Mouse (Mus musculus) thymus, adult 2 months (tissue): ENCODE measurements around the gene Efr3b. TPM values are rescaled to one million over a fixed set of nuclear protein-coding genes. Genes with fewer than 3 reads are reported as not detected.
A peak's percentile ranks its signal among the peaks of the same experiment; 100 is the strongest.

Source experiments
- DNase-seq: peaks from one replicate; pipeline ENCODE4 v3.0.0; 2021
- H3K27ac ChIP-seq: fragments of 200-500 bp; 2 replicates; pipeline ENCODE4 v1.5.1; 2012; ENCODE audit warnings: low read length, control low read depth; ENCODE audit not compliant: control insufficient read depth, insufficient read depth
- H3K27me3 ChIP-seq: fragments of 200-500 bp; 2 replicates; pipeline ENCODE4 v1.6.1; 2012; ENCODE audit warnings: mild to moderate bottlenecking, low read length, moderate library complexity, mixed read lengths; ENCODE audit not compliant: control insufficient read depth, insufficient read depth
- H3K36me3 ChIP-seq: fragments of 200-500 bp; 2 replicates; pipeline ENCODE4 v1.6.1; 2012; ENCODE audit warnings: mild to moderate bottlenecking, low read length, moderate library complexity; ENCODE audit not compliant: control insufficient read depth, insufficient read depth
- H3K4me1 ChIP-seq: fragments of 200-500 bp; replicated peaks from 2 replicates; pipeline ENCODE4 v1.6.1; 2012; ENCODE audit warnings: low read length; ENCODE audit not compliant: control insufficient read depth, insufficient read depth
- H3K4me3 ChIP-seq: fragments of 200-500 bp; 2 replicates; pipeline ENCODE4 v1.5.1; 2012; ENCODE audit warnings: mild to moderate bottlenecking, low read length, control low read depth, moderate library complexity; ENCODE audit not compliant: control insufficient read depth, insufficient read depth
- CTCF ChIP-seq: fragments of 200-500 bp; IDR thresholded peaks from 2 replicates; pipeline ENCODE4 v1.5.1; 2012; ENCODE audit warnings: mild to moderate bottlenecking, control low read depth, low read length, moderate library complexity, borderline replicate concordance; ENCODE audit not compliant: control insufficient read depth, poor library complexity, insufficient read depth; ENCODE audit errors: extremely low read depth
- POLR2A ChIP-seq: fragments of 200-500 bp; IDR thresholded peaks from 2 replicates; pipeline ENCODE4 v1.6.1; 2012; ENCODE audit warnings: mild to moderate bottlenecking, low read length, control low read depth, moderate library complexity; ENCODE audit not compliant: control insufficient read depth, poor library complexity, insufficient read depth; ENCODE audit errors: extremely low read depth
- WGBS: fragments of 180-500 bp; shearing (Covaris S2); methylation state at CpG from one replicate; pipeline ENCODE4 v1.1.7; 2018; 5-methylcytosine and 5-hydroxymethylcytosine counted together
- polyA plus RNA-seq: library from polyadenylated mRNA; depleted of rRNA; stranded (reverse); fragments of >200 nt; gene quantifications from 2 replicates; pipeline ENCODE4 v1.2.3, GENCODE M21; 2012

The Efr3b gene
- polyA plus RNA-seq, 1 experiment: 1.5 TPM

DNA sequence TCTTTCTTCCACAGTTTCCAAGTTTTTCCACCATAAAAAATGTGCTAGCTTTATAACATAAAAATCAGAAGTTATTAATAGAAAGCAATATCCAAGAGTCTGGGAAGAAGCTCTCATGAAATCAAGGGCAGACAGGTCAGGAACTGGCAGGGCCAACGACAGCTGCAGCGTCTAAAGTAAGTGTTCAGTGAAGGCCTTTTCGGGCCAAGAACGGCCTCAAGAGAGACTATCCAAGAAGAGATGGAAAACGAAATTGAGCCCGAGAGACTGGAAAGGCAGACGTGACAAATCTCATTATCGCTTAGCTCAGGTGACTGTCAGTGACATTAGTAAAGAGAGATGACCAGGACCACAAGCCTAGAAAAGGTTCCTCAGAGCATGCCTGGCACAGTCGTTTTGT, 19.6 kb upstream of the Efr3b start:
- Histone ChIP-seq H3K36me3 (no peaks in the 10 kb centered on the region), H3K27me3 (no peaks in the 10 kb centered on the region), H3K27ac (no peak overlapping the region), H3K4me1 (no peaks in the 10 kb centered on the region), H3K4me3 (no peak overlapping the region)
- DNase-seq: no peak
- 90% methylated on average over 9 of the region's 9 CpGs for WGBS
- TF ChIP-seq POLR2A (no peak), CTCF (no peak)

DNA sequence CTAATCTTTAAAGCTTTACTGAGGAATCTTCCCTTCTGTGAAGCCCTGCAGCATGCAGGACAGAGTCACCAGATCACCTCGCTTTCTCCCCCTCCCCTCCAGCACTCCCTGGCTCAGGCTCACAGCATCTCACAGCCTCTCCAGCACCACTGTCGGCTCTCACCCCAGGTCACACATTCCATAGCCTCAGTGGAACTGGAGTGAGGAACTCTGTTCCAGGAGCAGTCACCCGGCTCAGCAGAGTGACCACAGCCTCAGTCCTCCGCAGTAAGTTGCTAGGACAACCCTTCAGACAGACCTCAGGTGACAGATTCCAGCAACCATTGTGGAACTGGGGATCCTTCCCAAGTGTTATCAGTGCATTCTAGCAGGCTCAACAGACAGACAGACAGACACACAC, 16.1 kb upstream of the Efr3b start:
- Histone ChIP-seq H3K27me3 (no peaks in the 10 kb centered on the region), H3K36me3 (no peaks in the 10 kb centered on the region), H3K4me1 (no peaks in the 10 kb centered on the region), H3K4me3 (no peak overlapping the region), H3K27ac (no peak overlapping the region)
- TF ChIP-seq CTCF: no peak
- no peak for TF ChIP-seq POLR2A
- DNase-seq: no peak
- WGBS: 74% methylated on average over 4 of the region's 4 CpGs

DNA sequence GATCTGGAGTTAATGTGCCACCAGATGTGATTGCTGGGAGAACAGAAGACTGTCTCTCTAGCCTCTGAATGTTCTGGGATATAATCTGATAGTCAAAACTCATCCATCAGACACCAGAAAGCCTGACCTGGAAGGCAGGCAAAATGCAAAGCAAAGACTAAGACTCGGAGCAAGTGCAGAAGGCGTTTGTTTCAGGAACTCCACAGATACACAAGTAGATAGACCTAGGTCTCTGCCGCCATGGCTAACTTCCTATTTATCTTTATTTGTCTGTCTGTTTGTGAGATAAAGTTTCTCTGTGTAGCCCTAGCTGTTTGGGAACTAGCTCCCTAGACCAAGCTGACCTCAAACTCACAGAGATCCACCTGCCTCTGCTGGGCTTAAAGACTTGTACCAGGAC, 14.9 kb upstream of the Efr3b start:
- Histone ChIP-seq H3K4me3 (no peak overlapping the region), H3K27ac (no peak overlapping the region), H3K27me3 (no peaks in the 10 kb centered on the region), H3K4me1 (no peaks in the 10 kb centered on the region), H3K36me3 (no peaks in the 10 kb centered on the region)
- DNase-seq: no peak
- 80% methylated on average over 3 of the region's 3 CpGs for WGBS
- TF ChIP-seq CTCF: no peak
- TF ChIP-seq POLR2A: no peak

DNA sequence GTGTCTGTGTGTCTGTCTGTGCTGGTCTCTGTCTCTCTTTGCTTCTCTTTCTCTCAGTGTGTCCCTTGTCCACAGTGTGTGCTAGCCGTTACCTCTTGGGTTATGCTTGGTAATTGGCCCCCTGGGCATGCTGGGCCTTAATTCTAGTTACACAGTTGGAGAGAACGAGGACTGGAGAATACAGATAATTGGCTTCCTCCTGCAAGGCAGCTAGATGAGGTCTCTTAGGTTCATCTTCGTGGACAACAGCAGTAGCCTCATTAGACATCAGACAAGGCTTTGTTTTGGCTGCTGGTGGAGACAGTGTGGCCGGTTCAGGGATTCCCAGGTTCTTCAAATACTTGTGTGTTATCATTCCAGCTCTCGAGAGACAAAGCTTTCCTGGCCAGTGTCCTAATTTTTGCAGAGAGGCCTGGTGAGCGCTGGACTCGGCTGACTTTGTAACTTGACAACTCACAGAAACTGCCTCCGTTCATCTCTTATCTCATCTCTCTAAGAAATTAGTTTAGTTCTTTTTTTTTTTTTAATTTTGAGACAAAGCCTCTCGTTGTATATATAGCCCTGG, 12.2 kb upstream of the Efr3b start:
- 91% methylated on average over 9 of the region's 9 CpGs for WGBS
- DNase-seq: no peak
- Histone ChIP-seq H3K27me3 (no peaks in the 10 kb centered on the region), H3K36me3 (no peaks in the 10 kb centered on the region), H3K4me1 (no peaks in the 10 kb centered on the region), H3K27ac (no peak overlapping the region), H3K4me3 (no peak overlapping the region)
- TF ChIP-seq POLR2A (no peak), CTCF (no peak)

DNA sequence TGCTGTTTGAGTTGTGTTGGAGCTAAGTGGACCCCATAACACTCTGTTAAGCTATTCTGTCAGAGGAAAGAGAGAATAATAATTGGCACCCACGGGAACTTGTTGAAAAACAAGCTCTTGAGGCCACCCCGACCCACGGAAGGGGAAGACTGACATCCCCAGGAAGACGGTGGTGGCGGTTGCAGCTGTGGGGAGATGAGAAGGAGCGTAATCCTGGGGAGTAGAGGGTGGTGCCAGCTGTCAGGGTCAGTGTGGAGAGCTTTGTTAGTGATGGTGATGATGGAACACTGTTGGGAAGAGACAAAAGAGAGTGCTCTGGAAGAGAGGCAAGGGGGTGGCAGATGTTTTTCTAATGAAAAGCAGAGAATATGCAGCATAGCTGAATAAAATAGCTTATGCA, 9.3 kb upstream of the Efr3b start:
- no peaks in the 10 kb centered on the region for H3K27me3 ChIP-seq
- TF ChIP-seq CTCF (no peak), POLR2A (no peak)
- H3K4me3 ChIP-seq: no peak overlapping the region
- H3K4me1 ChIP-seq: no peaks in the 10 kb centered on the region
- peak; percentile 4 for DNase-seq
- WGBS: 5% methylated on average over 6 of the region's 6 CpGs
- H3K36me3 ChIP-seq: no peaks in the 10 kb centered on the region
- H3K27ac ChIP-seq: no peak overlapping the region

DNA sequence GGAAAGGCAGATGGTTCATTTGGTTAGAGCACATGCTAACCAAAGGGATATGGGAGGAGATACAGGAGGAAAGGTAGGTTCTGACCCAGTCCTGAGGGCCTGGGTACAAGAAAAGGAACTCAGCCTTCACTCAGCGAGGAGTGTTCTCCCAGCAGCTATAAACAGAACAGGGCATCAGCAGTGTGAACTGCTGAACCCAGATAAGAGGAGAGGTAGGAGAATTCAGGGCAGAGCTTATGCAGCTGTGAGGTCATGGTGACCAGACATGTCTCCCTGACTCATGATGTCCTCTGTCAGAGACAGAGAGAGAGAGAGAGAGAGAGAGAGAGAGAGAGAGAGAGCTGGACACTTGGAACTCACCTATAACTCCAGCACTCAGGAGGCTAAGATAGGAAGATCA, 7.3 kb upstream of the Efr3b start:
- TF ChIP-seq CTCF: no peak
- TF ChIP-seq POLR2A: no peak
- no peak overlapping the region for H3K27ac ChIP-seq
- H3K27me3 ChIP-seq: no peaks in the 10 kb centered on the region
- no peaks in the 10 kb centered on the region for H3K36me3 ChIP-seq
- no peak for DNase-seq
- WGBS: 88% methylated on average over 1 of the region's 1 CpGs
- H3K4me1 ChIP-seq: no peaks in the 10 kb centered on the region
- H3K4me3 ChIP-seq: no peak overlapping the region

DNA sequence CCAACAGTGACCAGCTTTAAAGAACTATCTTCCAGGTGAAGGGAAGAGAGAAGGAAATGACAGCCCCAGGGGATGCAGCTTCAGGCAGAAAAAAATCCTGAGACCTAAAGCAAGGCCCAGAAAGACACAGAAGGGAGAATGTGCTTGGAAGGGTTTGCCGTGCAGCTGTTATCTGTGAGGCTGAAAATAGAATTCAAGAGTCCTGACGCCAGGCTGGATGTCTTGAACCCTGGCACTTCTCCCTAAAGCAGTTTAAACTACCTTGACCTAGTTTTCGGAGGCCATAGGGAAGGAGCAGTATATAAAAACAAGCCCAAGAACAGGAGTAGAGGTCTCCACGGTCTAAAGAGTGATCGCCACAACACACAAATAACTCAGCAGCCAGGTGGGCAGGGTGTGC, 3.7 kb upstream of the Efr3b start:
- Histone ChIP-seq H3K27ac (no peak overlapping the region), H3K4me3 (no peak overlapping the region), H3K36me3 (no peaks in the 10 kb centered on the region), H3K4me1 (peaks cover 9% of the 10 kb centered on the region), H3K27me3 (peaks cover 8% of the 10 kb centered on the region)
- WGBS: 85% methylated on average over 5 of the region's 5 CpGs
- no peak for DNase-seq
- TF ChIP-seq CTCF (no peak), POLR2A (no peak)
